Mouse (Mus musculus) lung, adult 18-20 months (tissue): ENCODE measurements around the gene Cyth3.
A peak's percentile ranks its signal among the peaks of the same experiment; 100 is the strongest.

Source experiments
- DNase-seq, 2 experiments: peaks; one replicate each; pipeline ENCODE4 v3.0.0; 2022; ENCODE audit warnings: mixed read lengths in 2 of 2

Gene Cyth3

GRCm38 (mm10) chr5:143616657-143617329 lies 5.5 kb upstream of the Cyth3 start:
- no peak for DNase-seq

GRCm38 (mm10) chr5:143617487-143618209 lies 4.6 kb upstream of the Cyth3 start:
- no peak for DNase-seq

- DNase-seq, result no peak
Measured at GRCm38 (mm10) chr5:143618585-143618984, 3.7 kb upstream of the Cyth3 start.

- no peak for DNase-seq
Measured at GRCm38 (mm10) chr5:143620196-143620595, 2.1 kb upstream of the Cyth3 start.

- DNase-seq, result peak; percentile 54 to 59
Measured at GRCm38 (mm10) chr5:143620941-143621340, 1.3 kb upstream of the Cyth3 start.

GRCm38 (mm10) chr5:143622623-143623150 lies 440 bp downstream of the Cyth3 start:
- peak in 1 of 2 experiments; percentile 34 for DNase-seq

- peak; percentile 22 to 48 for DNase-seq
Measured at GRCm38 (mm10) chr5:143623356-143624295, 1.4 kb downstream of the Cyth3 start.

GRCm38 (mm10) chr5:143624449-143624848 lies 2.2 kb downstream of the Cyth3 start:
- DNase-seq, result no peak

- peak; percentile 55 to 77 for DNase-seq
Measured at GRCm38 (mm10) chr5:143625497-143625896, 3.2 kb downstream of the Cyth3 start.

- DNase-seq, result peak in 1 of 2 experiments; percentile 34
Measured at GRCm38 (mm10) chr5:143625940-143626588, 3.8 kb downstream of the Cyth3 start.

GRCm38 (mm10) chr5:143627507-143627906 lies 5.3 kb downstream of the Cyth3 start:
- no peak for DNase-seq

GRCm38 (mm10) chr5:143627926-143628325 lies 5.7 kb downstream of the Cyth3 start:
- no peak for DNase-seq

- no peak for DNase-seq
Measured at GRCm38 (mm10) chr5:143629686-143630085, 7.4 kb downstream of the Cyth3 start.

GRCm38 (mm10) chr5:143630214-143630613 lies 8.0 kb downstream of the Cyth3 start:
- no peak for DNase-seq

- DNase-seq, result no peak
Measured at GRCm38 (mm10) chr5:143630738-143631137, 8.5 kb downstream of the Cyth3 start.

- no peak for DNase-seq
Measured at GRCm38 (mm10) chr5:143631559-143631958, 9.3 kb downstream of the Cyth3 start.

GRCm38 (mm10) chr5:143632674-143633557 lies 10.7 kb downstream of the Cyth3 start:
- DNase-seq, result peak; percentile 39 to 59

GRCm38 (mm10) chr5:143633558-143633871 lies 11.3 kb downstream of the Cyth3 start:
- DNase-seq, result peak in 1 of 2 experiments; percentile 48

GRCm38 (mm10) chr5:143633877-143634276 lies 11.6 kb downstream of the Cyth3 start:
- DNase-seq, result no peak

GRCm38 (mm10) chr5:143634550-143635112 lies 12.4 kb downstream of the Cyth3 start:
- DNase-seq, result no peak

GRCm38 (mm10) chr5:143635358-143635757 lies 13.1 kb downstream of the Cyth3 start:
- no peak for DNase-seq
